Mouse (Mus musculus): ENCODE data around the gene Ptn. TPM values are rescaled to one million over a fixed set of nuclear protein-coding genes. Genes with fewer than 3 reads are reported as not detected.
A peak's percentile ranks its signal among the peaks of the same experiment; 100 is the strongest.

Gene Ptn
- polyA plus RNA-seq, 1 experiment from 2014 or later = 540 TPM

DNA sequence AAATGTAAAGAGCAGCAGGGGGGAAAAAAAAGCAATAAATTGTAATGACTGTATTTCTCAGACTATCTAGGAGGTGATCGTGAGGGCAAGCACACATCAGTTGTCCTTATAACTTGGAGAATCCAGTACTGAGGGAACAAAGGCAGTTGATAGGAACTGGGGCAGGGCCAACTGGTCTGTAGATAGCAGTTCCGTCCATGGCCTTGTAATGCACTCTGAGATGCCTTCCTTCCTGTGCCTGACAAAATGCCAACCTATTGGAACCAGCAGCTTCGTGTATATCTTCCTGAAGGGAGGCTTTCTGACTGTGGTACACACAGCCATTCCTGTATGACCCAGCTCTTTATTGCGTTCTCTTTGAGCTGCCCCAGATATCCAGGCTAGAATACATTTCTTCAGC lies 27.5 kb downstream of the Ptn start:
- Histone ChIP-seq H3K9ac (replicated peaks) (no peak overlapping the region), H3K27ac (replicated peaks) (peak overlapping the region; percentile 27; the same call in 1 of the 2 replicates), H3K4me1 (peaks cover 42% of the 10 kb centered on the region), H3K4me2 (replicated peaks) (no peak overlapping the region), H3K27me3 (no peaks in the 10 kb centered on the region), H3K4me3 (no peak overlapping the region), H3K36me3 (0 out of 2 replicates have a peak, but pooled peaks cover 3% of the 10 kb centered on the region), H3K9me3 (no peaks in the 10 kb centered on the region)
- no peak for ATAC-seq (replicated peaks)
- WGBS = 80% methylated on average over 4 of the region's 4 CpGs

DNA sequence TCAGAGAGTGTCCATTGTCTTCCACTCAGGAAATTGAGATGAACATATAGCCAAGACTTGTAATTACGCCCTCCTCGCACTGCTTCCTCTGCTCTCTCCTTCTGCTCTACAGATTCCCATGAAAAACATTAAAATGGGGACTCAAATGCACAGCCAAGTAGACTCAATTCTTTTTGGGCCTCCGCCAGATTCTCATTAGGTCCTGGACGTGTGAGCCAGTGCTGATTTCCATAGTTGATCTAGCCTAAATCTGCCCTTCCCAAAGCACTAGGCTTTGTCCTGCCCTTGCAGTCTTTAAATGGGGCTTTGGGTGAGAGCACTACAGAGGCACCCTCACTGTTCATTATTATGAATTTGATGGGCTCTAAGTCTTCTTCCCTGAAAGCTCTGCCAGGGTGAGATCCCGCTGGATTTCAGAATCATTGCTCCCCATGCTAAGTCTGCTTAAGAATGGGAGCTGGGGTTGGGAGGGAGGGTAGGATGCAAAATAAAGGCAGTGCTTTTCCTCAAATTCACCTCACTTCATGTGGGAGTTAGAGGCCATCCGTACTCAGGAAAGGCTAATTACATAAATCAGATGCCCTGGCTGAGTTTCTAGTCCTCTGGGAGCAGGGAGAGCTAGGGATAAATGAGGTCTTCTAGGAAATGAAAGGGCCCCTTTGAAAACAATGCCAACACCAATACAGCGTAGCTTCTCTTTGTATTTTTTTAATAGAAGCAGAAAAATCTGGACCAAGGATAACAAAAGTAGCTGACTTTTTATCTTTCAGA lies 32.3 kb downstream of the Ptn start:
- Histone ChIP-seq H3K4me1 (peaks cover 58% of the 10 kb centered on the region), H3K9ac (replicated peaks) (no peak overlapping the region)
- 10% methylated on average over 7 of the region's 7 CpGs for WGBS

DNA sequence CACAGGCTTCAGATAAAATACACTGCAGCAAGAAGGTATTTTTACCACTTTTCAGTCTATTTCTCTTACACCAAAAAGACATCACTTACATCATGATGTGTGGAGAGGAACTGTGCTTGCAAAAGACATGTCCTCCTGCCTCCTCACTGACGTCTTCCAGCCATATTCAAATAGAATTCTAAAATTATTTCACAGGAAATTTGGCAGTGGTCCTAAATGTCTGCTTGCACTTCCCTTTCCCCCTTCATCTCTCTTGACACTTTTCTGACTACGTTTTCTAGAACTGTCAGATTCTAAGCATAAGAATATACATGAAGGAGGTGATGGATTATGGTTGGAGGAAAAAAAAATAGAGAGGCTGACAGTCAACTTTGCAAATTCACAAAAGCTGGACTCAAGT lies 33.0 kb downstream of the Ptn start:
- Histone ChIP-seq H3K4me2 (replicated peaks) (0 out of 2 replicates have a peak overlapping the region, but pooled peaks have one; percentile 7), H3K4me1 (peaks cover 58% of the 10 kb centered on the region), H3K36me3 (no peaks in the 10 kb centered on the region), H3K27me3 (no peaks in the 10 kb centered on the region), H3K27ac (replicated peaks) (peak overlapping the region; percentile 90), H3K4me3 (no peak overlapping the region), H3K9ac (replicated peaks) (no peak overlapping the region), H3K9me3 (no peaks in the 10 kb centered on the region)
- ATAC-seq (replicated peaks) = peak; percentile 34; the same call in 1 of the 2 replicates
- WGBS = 14% methylated on average over 2 of the region's 2 CpGs

More for the DNA sequence above, 32.3 kb downstream of the Ptn start:
- Histone ChIP-seq H3K4me2 (replicated peaks) (0 out of 2 replicates have a peak overlapping the region, but pooled peaks have one; percentile 7), H3K9me3 (no peaks in the 10 kb centered on the region), H3K36me3 (no peaks in the 10 kb centered on the region), H3K27ac (replicated peaks) (peak overlapping the region; percentile 90), H3K4me3 (no peak overlapping the region), H3K27me3 (no peaks in the 10 kb centered on the region)
- ATAC-seq (replicated peaks) = peak; percentile 95

DNA sequence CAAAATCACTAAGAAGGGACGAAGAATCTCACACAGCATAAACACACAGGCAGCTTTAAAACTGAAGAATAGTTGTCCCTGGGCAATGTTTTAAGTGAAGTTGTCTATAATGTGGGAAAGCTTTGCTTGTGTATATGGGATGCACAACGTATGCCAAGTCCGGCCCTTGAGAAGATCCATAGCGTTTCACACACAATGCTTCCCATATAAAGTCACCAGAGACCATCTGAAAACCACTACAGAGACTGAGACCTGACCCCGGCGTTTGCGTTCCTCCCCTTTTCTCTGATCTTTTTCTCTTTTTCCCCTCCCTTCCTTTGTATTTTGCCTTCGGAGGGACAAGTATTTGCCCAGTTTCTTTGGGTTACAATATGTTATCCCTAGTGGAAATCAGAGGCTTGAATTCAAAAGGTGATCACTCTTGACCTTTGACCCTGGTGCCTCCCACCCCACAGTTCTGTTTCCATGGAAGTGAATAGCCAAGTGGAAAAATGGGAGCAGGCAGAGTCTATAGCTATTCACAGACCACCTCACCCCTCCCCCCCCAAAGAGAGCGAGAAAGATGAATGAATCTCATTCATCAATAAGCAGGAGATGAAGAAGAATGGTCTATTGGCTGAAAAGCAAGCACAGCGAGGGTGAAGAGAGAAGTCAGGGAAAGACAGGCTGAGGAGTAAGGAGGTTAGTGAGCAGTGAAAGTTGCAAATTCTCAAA lies 34.2 kb downstream of the Ptn start:
- no peak overlapping the region for H3K9ac ChIP-seq (replicated peaks)
- WGBS = 9% methylated on average over 10 of the region's 10 CpGs
- no peaks in the 10 kb centered on the region for H3K36me3 ChIP-seq
- H3K4me2 ChIP-seq (replicated peaks) = no peak overlapping the region
- H3K27ac ChIP-seq (replicated peaks) = peak overlapping the region; percentile 90
- H3K9me3 ChIP-seq = no peaks in the 10 kb centered on the region
- H3K4me1 ChIP-seq = peaks cover 58% of the 10 kb centered on the region
- no peak for ATAC-seq (replicated peaks)
- no peaks in the 10 kb centered on the region for H3K27me3 ChIP-seq
- H3K4me3 ChIP-seq = no peak overlapping the region

DNA sequence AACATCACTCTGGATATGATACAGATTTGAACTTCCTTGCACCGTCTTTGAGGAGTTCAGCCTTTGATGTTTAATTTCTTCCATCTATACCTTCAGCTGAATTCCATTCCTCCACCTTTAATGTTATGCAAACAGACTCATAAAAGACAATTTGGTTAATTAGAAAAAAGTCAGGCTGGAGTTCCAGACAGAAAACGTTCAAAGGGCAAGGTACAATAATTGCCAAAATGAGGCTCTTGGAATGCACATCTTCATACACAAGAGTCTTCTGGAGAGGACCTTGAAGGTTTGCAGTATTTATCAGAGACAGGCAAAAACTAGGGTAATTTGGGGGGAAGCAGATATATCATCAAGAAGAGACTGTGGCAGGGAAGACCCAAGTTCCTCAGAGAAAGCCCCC lies 37.5 kb downstream of the Ptn start:
- Histone ChIP-seq H3K36me3 (no peaks in the 10 kb centered on the region), H3K4me1 (peaks cover 44% of the 10 kb centered on the region), H3K4me3 (no peak overlapping the region), H3K4me2 (replicated peaks) (no peak overlapping the region), H3K9me3 (no peaks in the 10 kb centered on the region), H3K27me3 (no peaks in the 10 kb centered on the region), H3K27ac (replicated peaks) (no peak overlapping the region), H3K9ac (replicated peaks) (no peak overlapping the region)
- no peak for ATAC-seq (replicated peaks)
- WGBS = 51% methylated on average over 2 of the region's 2 CpGs

DNA sequence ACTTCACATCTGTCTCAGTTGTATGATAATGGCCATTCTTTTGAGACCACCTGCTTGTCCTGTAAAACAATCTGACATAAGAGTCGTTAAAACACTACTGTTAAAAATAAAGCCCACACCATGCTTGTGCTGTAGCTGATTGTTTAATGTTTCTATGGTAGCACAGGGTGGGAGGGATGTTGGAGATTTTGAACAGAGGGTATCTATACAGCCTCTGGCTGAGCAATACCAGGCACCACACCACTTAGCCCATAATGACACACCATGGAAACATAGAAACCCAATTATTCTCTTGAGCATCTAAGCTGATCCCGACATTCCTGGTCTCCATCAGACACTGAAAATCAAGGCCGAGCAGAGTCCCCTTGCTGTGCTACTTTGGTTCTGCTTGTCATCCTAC lies 41.0 kb downstream of the Ptn start:
- Histone ChIP-seq H3K4me1 (peaks cover 8% of the 10 kb centered on the region), H3K27ac (replicated peaks) (no peak overlapping the region), H3K36me3 (no peaks in the 10 kb centered on the region), H3K4me3 (no peak overlapping the region), H3K27me3 (no peaks in the 10 kb centered on the region), H3K4me2 (replicated peaks) (no peak overlapping the region), H3K9ac (replicated peaks) (no peak overlapping the region), H3K9me3 (no peaks in the 10 kb centered on the region)
- no peak for ATAC-seq (replicated peaks)
- 39% methylated on average over 3 of the region's 3 CpGs for whole genome bisulfite sequencing

DNA sequence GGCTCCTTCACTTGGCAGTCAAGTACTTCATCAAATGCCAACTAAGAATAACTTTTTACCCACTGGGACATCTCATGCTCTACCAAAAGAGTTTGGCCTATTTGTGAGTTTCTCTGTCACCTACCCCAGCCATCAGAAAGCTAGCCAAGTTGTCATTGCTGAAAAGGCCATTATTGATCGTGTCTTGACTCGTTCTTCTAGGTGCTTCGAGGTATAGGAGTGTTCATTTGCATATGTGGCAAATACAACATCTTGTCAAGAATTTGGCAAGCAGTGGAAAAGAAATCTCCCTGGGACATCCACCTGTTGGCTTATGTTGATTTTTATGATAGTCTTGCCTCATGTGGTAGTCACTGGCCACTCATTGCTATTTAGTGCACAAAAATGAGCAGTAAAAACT lies 43.1 kb downstream of the Ptn start:
- Histone ChIP-seq H3K27ac (replicated peaks) (no peak overlapping the region), H3K9me3 (no peaks in the 10 kb centered on the region), H3K36me3 (no peaks in the 10 kb centered on the region), H3K27me3 (no peaks in the 10 kb centered on the region), H3K4me2 (replicated peaks) (no peak overlapping the region), H3K9ac (replicated peaks) (no peak overlapping the region), H3K4me1 (0 out of 2 replicates have a peak, but pooled peaks cover 3% of the 10 kb centered on the region), H3K4me3 (no peak overlapping the region)
- WGBS = 91% methylated on average over 3 of the region's 3 CpGs
- no peak for ATAC-seq (replicated peaks)

DNA sequence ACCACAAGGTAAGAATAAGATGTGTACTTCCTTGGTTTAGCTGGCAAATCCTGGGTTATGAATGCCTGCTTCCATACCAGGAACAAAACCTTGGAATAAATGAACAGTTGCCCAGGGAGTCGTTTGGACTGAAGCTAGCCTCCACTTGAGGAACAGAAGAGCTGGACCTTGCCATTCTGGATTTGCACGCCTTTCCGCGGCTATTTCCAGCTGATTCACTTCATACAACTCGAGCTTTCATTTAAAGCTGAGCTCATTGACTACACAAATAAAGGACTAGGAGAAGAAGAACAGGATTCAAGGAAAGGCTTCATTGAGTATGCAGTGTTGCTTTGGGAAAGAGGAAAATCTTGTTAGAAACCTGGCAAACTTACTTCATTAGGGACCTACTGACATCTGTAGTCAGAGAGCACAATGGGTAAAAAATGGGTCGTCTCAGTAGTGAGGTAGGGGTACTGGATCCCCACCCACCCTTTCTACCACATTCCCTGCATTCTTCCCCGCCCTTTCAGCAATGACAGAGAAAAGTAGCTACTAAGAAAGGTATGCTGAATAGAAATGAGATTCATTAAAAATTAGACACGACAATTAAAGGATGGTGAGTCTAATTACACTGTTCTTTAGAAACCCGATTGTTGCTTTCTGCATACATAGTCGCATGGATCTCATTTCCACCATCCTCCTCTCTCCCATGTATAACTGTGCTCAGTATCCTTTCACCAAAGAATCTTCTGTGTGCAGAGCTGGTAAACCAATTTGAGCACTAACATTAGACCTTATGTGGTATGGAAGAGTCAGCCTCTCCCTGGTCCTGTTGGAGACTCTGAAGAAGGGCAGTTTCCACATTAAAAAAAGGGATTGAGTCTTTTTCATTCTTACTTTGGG lies 54.8 kb downstream of the Ptn start:
- no peak overlapping the region for H3K4me3 ChIP-seq
- H3K27me3 ChIP-seq = no peaks in the 10 kb centered on the region
- ATAC-seq (replicated peaks) = peak; percentile 90
- H3K27ac ChIP-seq (replicated peaks) = peak overlapping the region; percentile 58
- H3K4me1 ChIP-seq = peaks cover 22% of the 10 kb centered on the region
- 13% methylated on average over 10 of the region's 10 CpGs for WGBS
- no peak overlapping the region for H3K4me2 ChIP-seq (replicated peaks)
- H3K9me3 ChIP-seq = no peaks in the 10 kb centered on the region
- no peaks in the 10 kb centered on the region for H3K36me3 ChIP-seq
- no peak overlapping the region for H3K9ac ChIP-seq (replicated peaks)

DNA sequence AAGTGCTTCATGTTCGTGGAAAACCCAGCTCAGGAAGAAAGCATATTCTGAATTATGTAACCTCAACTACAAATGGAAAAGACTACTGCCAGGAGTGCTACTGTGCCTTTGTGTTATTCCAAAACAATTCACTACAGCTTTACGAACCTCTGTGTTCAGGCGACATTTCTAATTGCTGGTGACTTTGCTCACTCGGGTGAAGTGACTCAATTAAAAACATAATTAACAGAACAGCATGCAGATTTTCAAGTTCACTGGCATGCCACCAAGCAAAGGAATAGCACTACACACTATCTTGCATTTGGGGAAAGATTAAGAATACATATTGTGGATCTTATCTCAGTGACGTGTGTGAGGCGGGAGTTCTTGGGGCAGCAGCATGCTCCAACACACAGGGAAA lies 57.1 kb downstream of the Ptn start:
- no peak overlapping the region for H3K9ac ChIP-seq (replicated peaks)
- WGBS = 14% methylated on average over 6 of the region's 6 CpGs
- H3K9me3 ChIP-seq = no peaks in the 10 kb centered on the region
- no peaks in the 10 kb centered on the region for H3K27me3 ChIP-seq
- ATAC-seq (replicated peaks) = peak; percentile 38; the same call in 1 of the 2 replicates
- H3K36me3 ChIP-seq = no peaks in the 10 kb centered on the region
- no peak overlapping the region for H3K4me2 ChIP-seq (replicated peaks)
- peaks cover 22% of the 10 kb centered on the region for H3K4me1 ChIP-seq
- H3K27ac ChIP-seq (replicated peaks) = peak overlapping the region; percentile 42
- H3K4me3 ChIP-seq = no peak overlapping the region

DNA sequence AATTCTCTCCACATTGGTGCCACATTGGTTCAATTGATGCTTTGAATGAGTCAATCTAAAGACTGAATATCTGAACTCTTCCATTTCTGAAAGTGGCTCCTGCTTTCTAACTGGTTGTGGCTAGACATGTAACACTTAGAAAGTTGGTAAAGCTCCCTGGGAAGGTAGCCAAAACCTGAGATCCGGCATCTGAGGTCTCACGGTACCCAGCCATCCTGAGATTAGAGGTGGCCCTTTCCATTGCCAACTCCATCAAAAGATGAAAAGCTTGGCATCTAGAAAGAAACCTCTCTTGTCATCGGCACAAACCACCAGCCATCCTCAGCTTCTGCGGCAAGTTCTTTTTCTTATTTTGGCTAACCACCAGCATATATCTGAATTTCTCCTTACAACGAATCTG lies 70.2 kb downstream of the Ptn start:
- no peaks in the 10 kb centered on the region for H3K9me3 ChIP-seq
- H3K9ac ChIP-seq (replicated peaks) = no peak overlapping the region
- peaks cover 4% of the 10 kb centered on the region; the same call in 1 of the 2 replicates for H3K4me1 ChIP-seq
- H3K36me3 ChIP-seq = peaks cover 45% of the 10 kb centered on the region
- no peak for ATAC-seq (replicated peaks)
- no peak overlapping the region for H3K27ac ChIP-seq (replicated peaks)
- no peaks in the 10 kb centered on the region for H3K27me3 ChIP-seq
- no peak overlapping the region for H3K4me2 ChIP-seq (replicated peaks)
- H3K4me3 ChIP-seq = no peak overlapping the region
- 74% methylated on average over 5 of the region's 5 CpGs for WGBS

DNA sequence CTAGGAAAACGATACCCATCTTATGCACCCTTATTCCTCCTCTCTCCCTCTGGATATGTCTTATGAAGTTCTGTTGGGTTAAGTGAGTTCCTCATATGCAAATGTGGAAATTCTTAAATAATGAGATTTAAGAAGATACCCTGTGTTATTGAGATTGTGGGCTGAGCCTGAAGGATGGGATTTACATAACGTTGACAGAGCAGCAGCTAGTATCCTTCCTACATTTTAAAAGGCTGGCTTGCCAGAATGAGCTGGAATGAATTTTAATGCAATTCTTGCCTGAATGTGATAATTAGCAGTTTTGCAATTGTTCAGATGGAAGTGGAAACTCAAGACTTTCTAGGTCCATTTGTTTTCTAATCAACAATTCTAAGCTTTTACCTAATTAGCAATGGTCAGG lies 73.3 kb downstream of the Ptn start:
- no peak overlapping the region for H3K4me3 ChIP-seq
- ATAC-seq (replicated peaks) = no peak
- no peak overlapping the region for H3K4me2 ChIP-seq (replicated peaks)
- H3K27me3 ChIP-seq = no peaks in the 10 kb centered on the region
- WGBS = 51% methylated on average over 2 of the region's 2 CpGs
- no peak overlapping the region for H3K27ac ChIP-seq (replicated peaks)
- peaks cover 4% of the 10 kb centered on the region; the same call in 1 of the 2 replicates for H3K4me1 ChIP-seq
- peaks cover 58% of the 10 kb centered on the region for H3K36me3 ChIP-seq
- no peak overlapping the region for H3K9ac ChIP-seq (replicated peaks)
- peaks cover 2% of the 10 kb centered on the region; the same call in 1 of the 2 replicates for H3K9me3 ChIP-seq
